Comparison of ENCODE assay signal across 1 mouse cellular context in the genomic region with DNA sequence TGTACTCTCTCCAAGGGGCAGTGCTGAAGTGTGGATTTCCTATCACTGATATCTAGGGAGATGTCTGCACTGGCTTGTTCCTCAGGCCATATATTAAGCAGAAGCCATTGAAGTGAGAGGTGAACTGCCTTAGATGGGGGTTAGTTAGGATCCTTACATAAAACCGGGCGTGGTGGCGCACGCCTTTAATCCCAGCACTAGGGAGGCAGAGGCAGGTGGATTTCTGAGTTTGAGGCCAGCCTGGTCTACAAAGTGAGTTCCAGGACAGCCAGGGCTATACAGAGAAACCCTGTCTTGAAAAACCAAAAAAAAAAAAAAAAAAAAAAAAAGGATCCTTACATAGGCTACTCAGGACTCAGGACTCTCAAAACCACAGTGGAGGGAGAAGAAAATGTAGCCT.
TF ChIP-seq lines count a peak whose summit lies in the region.

No protein-coding gene starts in this region.

TF ChIP-seq in MEL, 35 proteins besides CTCF, POLR2A, EP300 and RAD21:
- TF ChIP-seq ZNF384 (IDR thresholded peaks at IDR 0.05; ENCODE audit: low read depth, low read length) (peak; percentile 44; the same call in 1 of the 2 replicates), MYC (IDR thresholded peaks at IDR 0.05; ENCODE audit: low read depth, low read length) (0 out of 2 replicates have a peak, but pooled peaks have one; percentile 14)
